Mouse (Mus musculus): ENCODE measurements at regions not wholly inside any gene's neighbourhood (a gene's known extent, or its start where the extent isn't known, plus 50 kb on each side); places are given as distances from the start of the nearest gene placed in this dataset.

- peaks cover 10% of the 10 kb centered on the region for H3K27me3 ChIP-seq
- no peak for ATAC-seq
- in situ Hi-C loops (cut with MboI; ENCODE audit: low pct_unique_long_range_greater_than_20kb): no loop called here
- TF ChIP-seq CTCF (IDR thresholded peaks at IDR 0.05): no peak
- no peak for DNase-seq (ENCODE audit: low read depth, low spot score)
- ChIA-PET CTCF (no interaction called here), POLR2A (no interaction called here)
Observed at GRCm38 (mm10) chr13:30065520-30065919, 70.8 kb upstream of the Mboat1 start.

GRCm38 (mm10) chr13:30063741-30064140 lies 72.5 kb upstream of the Mboat1 start:
- in situ Hi-C loops (cut with MboI; ENCODE audit: low pct_unique_long_range_greater_than_20kb): no loop called here
- ATAC-seq: no peak
- ChIA-PET CTCF (no interaction called here), POLR2A (interaction anchor here (0.6 kb wide), 1 partner anchor 25 kb away, joined by 4 read pairs; no protein-coding TSS in a partner anchor)
- no peak for TF ChIP-seq CTCF (IDR thresholded peaks at IDR 0.05)
- H3K27me3 ChIP-seq: peaks cover 10% of the 10 kb centered on the region
- peak; percentile 9 for DNase-seq (ENCODE audit: low read depth, low spot score)

GRCm38 (mm10) chr13:30062285-30062684 lies 74.0 kb upstream of the Mboat1 start:
- ChIA-PET POLR2A (no interaction called here), CTCF (interaction anchor here (1.0 to 1.2 kb wide), 2 partner anchors 17 to 20 kb away, joined by 3 read pairs; no protein-coding TSS in a partner anchor)
- in situ Hi-C loops (cut with MboI; ENCODE audit: low pct_unique_long_range_greater_than_20kb): no loop called here
- DNase-seq (ENCODE audit: low read depth, low spot score) (no peak), ATAC-seq (no peak)
- H3K27me3 ChIP-seq: peaks cover 12% of the 10 kb centered on the region
- no peak for TF ChIP-seq CTCF (IDR thresholded peaks at IDR 0.05)

GRCm38 (mm10) chr13:30055141-30055645 lies 69.3 kb upstream of the E2f3 start:
- ATAC-seq (no peak), DNase-seq (ENCODE audit: low read depth, low spot score) (no peak)
- POLR2A ChIA-PET: no interaction called here
- CTCF ChIA-PET: no interaction called here
- peaks cover 4% of the 10 kb centered on the region for H3K27me3 ChIP-seq
- in situ Hi-C loops (cut with MboI; ENCODE audit: low pct_unique_long_range_greater_than_20kb): no loop called here
- TF ChIP-seq CTCF (IDR thresholded peaks at IDR 0.05): no peak

- no peak for TF ChIP-seq CTCF (IDR thresholded peaks at IDR 0.05)
- in situ Hi-C loops (cut with MboI; ENCODE audit: low pct_unique_long_range_greater_than_20kb): no loop called here
- DNase-seq (ENCODE audit: low read depth, low spot score) (no peak), ATAC-seq (no peak)
- ChIA-PET POLR2A (interaction anchor here (1.1 kb wide), 1 partner anchor 9 kb away, joined by 3 read pairs; no protein-coding TSS in a partner anchor), CTCF (interaction anchor here (1.1 kb wide), 1 partner anchor 10 kb away, joined by 3 read pairs; no protein-coding TSS in a partner anchor)
- no peaks in the 10 kb centered on the region for H3K27me3 ChIP-seq
Observed at GRCm38 (mm10) chr13:30051891-30052550, 66.2 kb upstream of the E2f3 start.

- no peak for ATAC-seq
- ChIA-PET POLR2A (no interaction called here), CTCF (interaction anchor here (1.5 kb wide), 1 partner anchor 11 kb away, joined by 3 read pairs; no protein-coding TSS in a partner anchor)
- in situ Hi-C loops (cut with MboI; ENCODE audit: low pct_unique_long_range_greater_than_20kb): no loop called here
- DNase-seq (ENCODE audit: low read depth, low spot score): no peak
- H3K27me3 ChIP-seq: no peaks in the 10 kb centered on the region
- TF ChIP-seq CTCF (IDR thresholded peaks at IDR 0.05): no peak
Observed at GRCm38 (mm10) chr13:30050745-30051508, 65.1 kb upstream of the E2f3 start.

- TF ChIP-seq CTCF (IDR thresholded peaks at IDR 0.05): no peak
- DNase-seq (ENCODE audit: low read depth, low spot score) (no peak), ATAC-seq (no peak)
- no peaks in the 10 kb centered on the region for H3K27me3 ChIP-seq
- CTCF ChIA-PET: no interaction called here
- POLR2A ChIA-PET: interaction anchor here (0.7 kb wide), 1 partner anchor 9 kb away, joined by 4 read pairs; no protein-coding TSS in a partner anchor
- in situ Hi-C loops (cut with MboI; ENCODE audit: low pct_unique_long_range_greater_than_20kb): no loop called here
Observed at GRCm38 (mm10) chr13:30048260-30048859, 62.5 kb upstream of the E2f3 start.

- TF ChIP-seq CTCF (IDR thresholded peaks at IDR 0.05): no peak
Observed at GRCm38 (mm10) chr13:30046504-30047169, 60.8 kb upstream of the E2f3 start.

GRCm38 (mm10) chr13:30046061-30046460 lies 60.2 kb upstream of the E2f3 start:
- POLR2A ChIA-PET: no interaction called here

More at GRCm38 (mm10) chr13:30046504-30047169, 60.8 kb upstream of the E2f3 start:
- CTCF ChIA-PET: no interaction called here
- DNase-seq (ENCODE audit: low read depth, low spot score) (no peak), ATAC-seq (no peak)
- H3K27me3 ChIP-seq: no peaks in the 10 kb centered on the region
- in situ Hi-C loops (cut with MboI; ENCODE audit: low pct_unique_long_range_greater_than_20kb): no loop called here
- POLR2A ChIA-PET: no interaction called here

GRCm38 (mm10) chr13:30045225-30045624 lies 59.4 kb upstream of the E2f3 start:
- TF ChIP-seq CTCF (IDR thresholded peaks at IDR 0.05): no peak
- DNase-seq (ENCODE audit: low read depth, low spot score) (no peak), ATAC-seq (no peak)
- CTCF ChIA-PET: no interaction called here
- H3K27me3 ChIP-seq: no peaks in the 10 kb centered on the region
- in situ Hi-C loops (cut with MboI; ENCODE audit: low pct_unique_long_range_greater_than_20kb): no loop called here
- POLR2A ChIA-PET: no interaction called here

More at GRCm38 (mm10) chr13:30046061-30046460, 60.2 kb upstream of the E2f3 start:
- in situ Hi-C loops (cut with MboI; ENCODE audit: low pct_unique_long_range_greater_than_20kb): no loop called here
- TF ChIP-seq CTCF (IDR thresholded peaks at IDR 0.05): no peak
- DNase-seq (ENCODE audit: low read depth, low spot score) (no peak), ATAC-seq (no peak)
- H3K27me3 ChIP-seq: no peaks in the 10 kb centered on the region
- CTCF ChIA-PET: no interaction called here

Measured in Patski (cell line).